23 mouse cellular contexts compared by ENCODE assay signal in the genomic region with DNA sequence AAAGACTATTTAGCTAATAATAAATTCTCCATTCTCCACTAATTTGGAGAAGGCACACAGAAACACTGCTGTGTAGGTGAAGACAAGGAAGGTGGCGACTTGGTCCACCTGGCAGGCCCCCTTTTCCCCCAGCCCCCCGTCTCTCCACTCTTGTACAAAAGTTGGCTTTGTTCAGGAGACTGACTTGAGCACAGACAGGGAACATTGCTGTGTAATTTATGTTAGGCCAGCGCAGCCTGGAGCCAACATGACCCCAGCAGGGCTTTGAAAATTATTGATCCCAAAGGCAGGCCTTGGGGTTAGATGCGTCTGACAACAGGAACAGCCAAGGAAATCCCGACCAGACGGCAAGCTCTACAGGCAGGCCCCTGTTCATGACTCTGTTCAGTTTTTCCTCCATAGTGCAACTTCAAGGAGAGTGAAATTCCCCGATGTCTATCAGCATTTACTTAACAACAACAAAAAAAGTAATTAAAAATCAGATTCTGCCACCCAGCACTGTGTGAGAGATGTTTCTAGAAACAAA. TPM values are rescaled to one million over a fixed set of nuclear protein-coding genes. Genes with fewer than 3 reads are reported as not detected.
DNase-seq lines count a peak whose midpoint lies in the region; ATAC-seq lines count a peak whose summit lies in the region.
"Had no signal": no experiment of that assay in that cellular context is flagged by ENCODE, and none has a peak within 500 bp of the region (broad histone marks: within the 10 kb centered on the region; RNA-seq: fewer than 3 reads in every experiment).

No protein-coding gene starts in this region.

- no peak overlapping the region for H3K27ac ChIP-seq in forebrain, embryonic 11.5 days (ENCODE audit: low read depth, low read length)
- no peak overlapping the region for H3K27ac ChIP-seq in forebrain, embryonic 16.5 days (ENCODE audit: low read length)
- peak overlapping the region; percentile 48; the same call in 1 of the 2 replicates for H3K27ac ChIP-seq in embryonic facial prominence, embryonic 10.5 days (replicated peaks)
- H3K27ac ChIP-seq in limb, embryonic 13.5 days: peak overlapping the region; percentile 44; the same call in 1 of the 2 replicates
- H3K27ac ChIP-seq: forebrain, embryonic 15.5 days; heart, embryonic 13.5 days; hindbrain, embryonic 14.5 days; intestine, embryonic 15.5 days had no signal

- no peak overlapping the region for H3K4me2 ChIP-seq in forebrain, embryonic 11.5 days (ENCODE audit: low read depth, low read length, severe bottlenecking)
- no peak overlapping the region for H3K4me2 ChIP-seq in forebrain, embryonic 16.5 days (ENCODE audit: low read length)
- H3K4me2 ChIP-seq in limb, embryonic 13.5 days (replicated peaks): no peak overlapping the region
- H3K4me2 ChIP-seq: embryonic facial prominence, embryonic 13.5 days; forebrain, embryonic 15.5 days; heart, embryonic 13.5 days; hindbrain, embryonic 14.5 days; intestine, embryonic 15.5 days had no signal

- no peaks in the 10 kb centered on the region for H3K9me3 ChIP-seq in forebrain, embryonic 11.5 days (ENCODE audit: control insufficient read depth, low read length)
- no peaks in the 10 kb centered on the region for H3K9me3 ChIP-seq in forebrain, embryonic 16.5 days (ENCODE audit: control insufficient read depth, low read length)
- H3K9me3 ChIP-seq in embryonic facial prominence, embryonic 10.5 days: no peaks in the 10 kb centered on the region
- no peaks in the 10 kb centered on the region for H3K9me3 ChIP-seq in limb, embryonic 13.5 days
- H3K9me3 ChIP-seq: embryonic facial prominence, embryonic 13.5 days; forebrain, embryonic 15.5 days; heart, embryonic 13.5 days; intestine, embryonic 15.5 days had no signal

- ATAC-seq in forebrain, embryonic 11.5 days (replicated peaks; ENCODE audit: low FRiP score): no peak
- no peak for ATAC-seq in forebrain, embryonic 16.5 days
- ATAC-seq in limb, embryonic 13.5 days (ENCODE audit: low FRiP score, low read depth): peak; percentile 58
- ATAC-seq: forebrain, embryonic 15.5 days; intestine, embryonic 15.5 days had no signal

- H3K9ac ChIP-seq in forebrain, embryonic 11.5 days (ENCODE audit: low read length): no peak overlapping the region
- H3K9ac ChIP-seq in forebrain, embryonic 16.5 days (replicated peaks; ENCODE audit: low read depth, low read length): no peak overlapping the region
- H3K9ac ChIP-seq in limb, embryonic 13.5 days: no peak overlapping the region
- H3K9ac ChIP-seq: embryonic facial prominence, embryonic 13.5 days; forebrain, embryonic 15.5 days; heart, embryonic 13.5 days; hindbrain, embryonic 14.5 days; intestine, embryonic 15.5 days had no signal

- WGBS in forebrain, embryonic 11.5 days: 81% methylated on average over 7 of the region's 7 CpGs
- WGBS in forebrain, embryonic 16.5 days: 82% methylated on average over 7 of the region's 7 CpGs
- WGBS in embryonic facial prominence, embryonic 10.5 days: 58% methylated on average over 7 of the region's 7 CpGs
- WGBS in limb, embryonic 13.5 days: 25% methylated on average over 7 of the region's 7 CpGs

- H3K27me3 ChIP-seq in forebrain, embryonic 11.5 days (ENCODE audit: control insufficient read depth, insufficient read depth, low read length): no peaks in the 10 kb centered on the region
- H3K27me3 ChIP-seq in forebrain, embryonic 16.5 days (replicated peaks; ENCODE audit: control insufficient read depth, insufficient read depth, low read length): no peaks in the 10 kb centered on the region
- no peaks in the 10 kb centered on the region for H3K27me3 ChIP-seq in embryonic facial prominence, embryonic 10.5 days (replicated peaks; ENCODE audit: low read depth, poor library complexity, severe bottlenecking)
- no peaks in the 10 kb centered on the region for H3K27me3 ChIP-seq in limb, embryonic 13.5 days
- H3K27me3 ChIP-seq: embryonic facial prominence, embryonic 13.5 days; forebrain, embryonic 15.5 days; heart, embryonic 13.5 days; intestine, embryonic 15.5 days had no signal

- peak; percentile 33 for DNase-seq in forebrain, embryonic 11.5 days (ENCODE audit: low spot score)
- no peak for DNase-seq in embryonic facial prominence, embryonic 10.5 days (ENCODE audit: low spot score)
- peak; percentile 75 for DNase-seq in forelimb bud, embryonic 11.5 days (ENCODE audit: low read depth, low spot score)
- DNase-seq in gastrocnemius, postnatal 25 days: no peak
- no peak for DNase-seq in yolk sac, embryonic 10.5 days (ENCODE audit: low spot score)
- DNase-seq: adrenal gland, adult 2 months; adrenal gland, postnatal 25 days; cerebellum, adult 2 months; cerebellum, postnatal 25 days; gastrocnemius, postnatal 14 days; heart, postnatal 4 days; kidney, adult 18-20 months had no signal

- H3K36me3 ChIP-seq in forebrain, embryonic 11.5 days (ENCODE audit: control insufficient read depth, insufficient read depth, low read length): no peaks in the 10 kb centered on the region
- H3K36me3 ChIP-seq in forebrain, embryonic 16.5 days (ENCODE audit: control insufficient read depth, insufficient read depth): no peaks in the 10 kb centered on the region
- no peaks in the 10 kb centered on the region for H3K36me3 ChIP-seq in embryonic facial prominence, embryonic 10.5 days (replicated peaks)
- no peaks in the 10 kb centered on the region for H3K36me3 ChIP-seq in limb, embryonic 13.5 days
- H3K36me3 ChIP-seq: embryonic facial prominence, embryonic 13.5 days; forebrain, embryonic 15.5 days; heart, embryonic 13.5 days; intestine, embryonic 15.5 days had no signal

- no peaks in the 10 kb centered on the region for H3K4me1 ChIP-seq in forebrain, embryonic 11.5 days (replicated peaks; ENCODE audit: control insufficient read depth, insufficient read depth, low read length)
- no peaks in the 10 kb centered on the region for H3K4me1 ChIP-seq in forebrain, embryonic 16.5 days (replicated peaks; ENCODE audit: control insufficient read depth, insufficient read depth, low read length)
- H3K4me1 ChIP-seq in embryonic facial prominence, embryonic 10.5 days: peaks cover 37% of the 10 kb centered on the region
- H3K4me1 ChIP-seq in limb, embryonic 13.5 days: peaks cover 31% of the 10 kb centered on the region
- H3K4me1 ChIP-seq: forebrain, embryonic 15.5 days; heart, embryonic 13.5 days; intestine, embryonic 15.5 days had no signal

- H3K4me3 ChIP-seq in forebrain, embryonic 11.5 days (ENCODE audit: low read depth, low read length): no peak overlapping the region
- no peak overlapping the region for H3K4me3 ChIP-seq in forebrain, embryonic 16.5 days (replicated peaks; ENCODE audit: low read length)
- H3K4me3 ChIP-seq in embryonic facial prominence, embryonic 10.5 days: no peak overlapping the region
- H3K4me3 ChIP-seq in limb, embryonic 13.5 days: no peak overlapping the region
- H3K4me3 ChIP-seq: embryonic facial prominence, embryonic 13.5 days; forebrain, embryonic 15.5 days; heart, embryonic 13.5 days; intestine, embryonic 15.5 days had no signal

RNA-seq across cellular contexts. Expression of a gene that starts 6.4 kb away (rescaled TPM):
- 0.15 and 0.72 TPM in 2 replicates for polyA plus RNA-seq in forebrain, embryonic 11.5 days (2014; fragmentation: Nextera tagmentation; extraction: Ambion mirVana)
- polyA plus RNA-seq in forebrain, embryonic 16.5 days (2015; fragmentation: Nextera tagmentation; extraction: Ambion mirVana): not detected in 2 replicates
- polyA plus RNA-seq in embryonic facial prominence, embryonic 10.5 days (2016; fragmentation: Nextera tagmentation; extraction: Ambion mirVana): 0.36 and 0.41 TPM in 2 replicates
- 0.33 and 0.79 TPM in 2 replicates for polyA plus RNA-seq in limb, embryonic 13.5 days (2015; fragmentation: Nextera tagmentation; extraction: Ambion mirVana)
- total RNA-seq in gastrocnemius, postnatal 25 days (2021): not detected
- total RNA-seq: adrenal gland, adult 2 months; adrenal gland, postnatal 25 days; ES-E14; gastrocnemius, adult 18-20 months; granulocyte monocyte progenitor cell, adult 5-6 weeks had no signal
- polyA plus RNA-seq: adrenal gland, adult 2 months; cerebellum, adult 2 months had no signal

RNA-seq across cellular contexts. Expression of a gene that starts 34.6 kb away (rescaled TPM):
- polyA plus RNA-seq in forebrain, embryonic 11.5 days (2014; fragmentation: Nextera tagmentation; extraction: Ambion mirVana): 0.16 TPM in 1 of 2 replicates, not detected in the other
- polyA plus RNA-seq in forebrain, embryonic 16.5 days (2015; fragmentation: Nextera tagmentation; extraction: Ambion mirVana): 0.56 and 0.66 TPM in 2 replicates
- polyA plus RNA-seq in embryonic facial prominence, embryonic 10.5 days (2016; fragmentation: Nextera tagmentation; extraction: Ambion mirVana): 0.26 and 0.34 TPM in 2 replicates
- 0.88 and 1.0 TPM in 2 replicates for polyA plus RNA-seq in limb, embryonic 13.5 days (2015; fragmentation: Nextera tagmentation; extraction: Ambion mirVana)
- total RNA-seq in gastrocnemius, postnatal 25 days (2021): not detected
- total RNA-seq: adrenal gland, adult 2 months; adrenal gland, postnatal 25 days; ES-E14; gastrocnemius, adult 18-20 months; gastrocnemius, postnatal 14 days; granulocyte monocyte progenitor cell, adult 5-6 weeks had no signal
- polyA plus RNA-seq: adrenal gland, adult 2 months; cerebellum, adult 2 months; cortical plate, adult 2 months had no signal

RNA-seq across cellular contexts. Expression of a gene that starts 36.2 kb away (rescaled TPM):
- polyA plus RNA-seq in forebrain, embryonic 11.5 days (2014; fragmentation: Nextera tagmentation; extraction: Ambion mirVana): 5.4 and 5.6 TPM in 2 replicates
- polyA plus RNA-seq in forebrain, embryonic 16.5 days (2015; fragmentation: Nextera tagmentation; extraction: Ambion mirVana): 1.0 and 1.6 TPM in 2 replicates
- 0.85 and 1.1 TPM in 2 replicates for polyA plus RNA-seq in embryonic facial prominence, embryonic 10.5 days (2016; fragmentation: Nextera tagmentation; extraction: Ambion mirVana)
- polyA plus RNA-seq in limb, embryonic 13.5 days (2015; fragmentation: Nextera tagmentation; extraction: Ambion mirVana): 2.3 and 2.7 TPM in 2 replicates
- total RNA-seq in gastrocnemius, postnatal 25 days (2021): not detected
- total RNA-seq: ES-E14; gastrocnemius, adult 18-20 months; granulocyte monocyte progenitor cell, adult 5-6 weeks had no signal

Comparison
In these comparisons a context has a peak if more than half of its experiments do, and no peak if none do; other contexts are left out.
1. DNase-seq: peak in forebrain, embryonic 11.5 days (single experiment) and forelimb bud, embryonic 11.5 days (single experiment); none in embryonic facial prominence, embryonic 10.5 days (single experiment), gastrocnemius, postnatal 25 days (single experiment) and yolk sac, embryonic 10.5 days (single experiment).
2. H3K27ac ChIP-seq: peak in embryonic facial prominence, embryonic 10.5 days (single experiment) and limb, embryonic 13.5 days (single experiment); none in forebrain, embryonic 11.5 days (single experiment) and forebrain, embryonic 16.5 days (single experiment).